Mouse (Mus musculus) lung, embryonic 15.5 days (tissue): ENCODE data around the gene Gpr137. TPM values are rescaled to one million over a fixed set of nuclear protein-coding genes. Genes with fewer than 3 reads are reported as not detected.

Experiments
- ATAC-seq: fragments of 200-750 bp; cut with Nextera tagmentation; 2 replicates; pipeline ENCODE4 v1.8.0; 2017; ENCODE audit warnings: moderate number of reproducible peaks, borderline replicate concordance; ENCODE audit not compliant: low FRiP score, low TSS enrichment; ENCODE audit errors: extremely low read depth
- H3K27ac ChIP-seq: fragments of 300-500 bp; sonication (generic); 2 replicates; pipeline ENCODE4 v1.5.1; 2015; ENCODE audit warnings: moderate library complexity, mild to moderate bottlenecking, inconsistent platforms
- H3K27me3 ChIP-seq: fragments of 300-500 bp; sonication (generic); 2 replicates; pipeline ENCODE4 v1.6.1; 2015; ENCODE audit warnings: inconsistent platforms
- H3K36me3 ChIP-seq: fragments of 300-500 bp; sonication (generic); 2 replicates; pipeline ENCODE4 v1.6.1; 2015; ENCODE audit warnings: inconsistent platforms
- H3K4me1 ChIP-seq: fragments of 300-500 bp; sonication (generic); 2 replicates; pipeline ENCODE4 v1.6.1; 2015; ENCODE audit warnings: inconsistent platforms
- H3K4me2 ChIP-seq: fragments of 300-500 bp; sonication (generic); 2 replicates; pipeline ENCODE4 v1.6.1; 2015; ENCODE audit warnings: inconsistent platforms, mild to moderate bottlenecking, moderate library complexity
- H3K4me3 ChIP-seq: fragments of 300-500 bp; sonication (generic); 2 replicates; pipeline ENCODE4 v1.5.1; 2015; ENCODE audit warnings: mild to moderate bottlenecking, inconsistent platforms
- H3K9ac ChIP-seq: fragments of 300-500 bp; sonication (generic); 2 replicates; pipeline ENCODE4 v1.6.1; 2015; ENCODE audit warnings: inconsistent platforms
- H3K9me3 ChIP-seq: fragments of 300-500 bp; sonication (generic); 2 replicates; pipeline ENCODE4 v1.6.1; 2016; ENCODE audit warnings: inconsistent platforms
- WGBS: fragments of 180-500 bp; shearing (Covaris S2); methylation state at CpG from one replicate; pipeline ENCODE4 v1.1.7; 2015; 5-methylcytosine and 5-hydroxymethylcytosine counted together
- polyA plus RNA-seq: library from polyadenylated mRNA; unstranded; fragments of >200 nt; fragmentation: Nextera tagmentation; extraction: Ambion mirVana; gene quantifications from 2 replicates; pipeline ENCODE4 v1.2.1, GENCODE M21; 2015

The Gpr137 gene
- polyA plus RNA-seq, 1 experiment from 2014 or later, result 28.1 TPM

- peak overlapping the region; percentile 77 for H3K4me2 ChIP-seq
- H3K4me3 ChIP-seq, result peak overlapping the region; percentile 71
- peak overlapping the region; percentile 39; the same call in 1 of the 2 replicates for H3K27ac ChIP-seq
- no peak overlapping the region for H3K9ac ChIP-seq
- peaks cover 11% of the 10 kb centered on the region for H3K36me3 ChIP-seq
- no peak for ATAC-seq
- no peaks in the 10 kb centered on the region for H3K9me3 ChIP-seq
- H3K4me1 ChIP-seq, result peaks cover 33% of the 10 kb centered on the region
- no peaks in the 10 kb centered on the region for H3K27me3 ChIP-seq
- 34% methylated on average over 11 of the region's 11 CpGs for WGBS
Measured at GRCm38 (mm10) chr19:6970460-6971085, 28.3 kb upstream of the Gpr137 start.

GRCm38 (mm10) chr19:6969665-6970381 lies 27.5 kb upstream of the Gpr137 start:
- H3K27ac ChIP-seq, result peak overlapping the region; percentile 63
- WGBS, result 1% methylated on average over 54 of the region's 55 CpGs
- H3K9ac ChIP-seq, result peak overlapping the region; percentile 81
- no peaks in the 10 kb centered on the region for H3K27me3 ChIP-seq
- peak overlapping the region; percentile 77 for H3K4me2 ChIP-seq
- H3K9me3 ChIP-seq, result no peaks in the 10 kb centered on the region
- H3K36me3 ChIP-seq, result peaks cover 19% of the 10 kb centered on the region
- peak; percentile 65 for ATAC-seq
- H3K4me3 ChIP-seq, result peak overlapping the region; percentile 71
- H3K4me1 ChIP-seq, result peaks cover 33% of the 10 kb centered on the region

- WGBS, result under 1% methylated on average over 20 of the region's 20 CpGs
- H3K4me3 ChIP-seq, result peak overlapping the region; percentile 71
- peak overlapping the region; percentile 77 for H3K4me2 ChIP-seq
- H3K36me3 ChIP-seq, result peaks cover 24% of the 10 kb centered on the region
- H3K9ac ChIP-seq, result peak overlapping the region; percentile 81
- H3K9me3 ChIP-seq, result no peaks in the 10 kb centered on the region
- peak overlapping the region; percentile 63 for H3K27ac ChIP-seq
- no peak for ATAC-seq
- peaks cover 33% of the 10 kb centered on the region for H3K4me1 ChIP-seq
- H3K27me3 ChIP-seq, result no peaks in the 10 kb centered on the region
Measured at GRCm38 (mm10) chr19:6969291-6969664, 27.0 kb upstream of the Gpr137 start.

- no peaks in the 10 kb centered on the region for H3K9me3 ChIP-seq
- WGBS, result 5% methylated on average over 15 of the region's 15 CpGs
- H3K36me3 ChIP-seq, result peaks cover 28% of the 10 kb centered on the region
- no peak for ATAC-seq
- H3K9ac ChIP-seq, result peak overlapping the region; percentile 81
- H3K27ac ChIP-seq, result peak overlapping the region; percentile 63; the same call in 1 of the 2 replicates
- H3K27me3 ChIP-seq, result no peaks in the 10 kb centered on the region
- H3K4me3 ChIP-seq, result peak overlapping the region; percentile 71
- H3K4me2 ChIP-seq, result peak overlapping the region; percentile 77
- peaks cover 28% of the 10 kb centered on the region for H3K4me1 ChIP-seq
Measured at GRCm38 (mm10) chr19:6968491-6969271, 26.4 kb upstream of the Gpr137 start.

- Histone ChIP-seq H3K27ac (no peak overlapping the region), H3K4me1 (peaks cover 23% of the 10 kb centered on the region), H3K4me3 (no peak overlapping the region), H3K27me3 (no peaks in the 10 kb centered on the region), H3K9ac (no peak overlapping the region), H3K4me2 (no peak overlapping the region), H3K36me3 (peaks cover 65% of the 10 kb centered on the region), H3K9me3 (no peaks in the 10 kb centered on the region)
- no peak for ATAC-seq
- WGBS, result 88% methylated on average over 10 of the region's 10 CpGs
Measured at GRCm38 (mm10) chr19:6956461-6956860, 14.2 kb upstream of the Gpr137 start.

- no peak for ATAC-seq
- Histone ChIP-seq H3K27ac (no peak overlapping the region), H3K9ac (no peak overlapping the region), H3K4me3 (no peak overlapping the region), H3K36me3 (peaks cover 61% of the 10 kb centered on the region), H3K4me2 (no peak overlapping the region), H3K4me1 (peaks cover 23% of the 10 kb centered on the region), H3K27me3 (no peaks in the 10 kb centered on the region), H3K9me3 (no peaks in the 10 kb centered on the region)
- 77% methylated on average over 7 of the region's 7 CpGs for WGBS
Measured at GRCm38 (mm10) chr19:6955424-6955823, 13.1 kb upstream of the Gpr137 start.

GRCm38 (mm10) chr19:6954046-6954445 lies 11.8 kb upstream of the Gpr137 start:
- ATAC-seq, result no peak
- Histone ChIP-seq H3K4me2 (no peak overlapping the region), H3K9me3 (no peaks in the 10 kb centered on the region), H3K4me1 (peaks cover 30% of the 10 kb centered on the region), H3K36me3 (peaks cover 48% of the 10 kb centered on the region), H3K27me3 (no peaks in the 10 kb centered on the region), H3K4me3 (no peak overlapping the region), H3K9ac (no peak overlapping the region), H3K27ac (no peak overlapping the region)
- WGBS, result 49% methylated on average over 9 of the region's 9 CpGs

GRCm38 (mm10) chr19:6952712-6953037 lies 10.4 kb upstream of the Gpr137 start:
- Histone ChIP-seq H3K9me3 (no peaks in the 10 kb centered on the region), H3K27me3 (no peaks in the 10 kb centered on the region), H3K4me3 (peak overlapping the region; percentile 65), H3K27ac (peak overlapping the region; percentile 98), H3K36me3 (peaks cover 35% of the 10 kb centered on the region), H3K4me2 (peak overlapping the region; percentile 79), H3K9ac (peak overlapping the region; percentile 68; the same call in 1 of the 2 replicates), H3K4me1 (peaks cover 30% of the 10 kb centered on the region)
- 2% methylated on average over 3 of the region's 3 CpGs for WGBS
- ATAC-seq, result 0 out of 2 replicates have a peak, but pooled peaks have one; percentile 2

- Histone ChIP-seq H3K4me1 (peaks cover 30% of the 10 kb centered on the region), H3K36me3 (peaks cover 30% of the 10 kb centered on the region), H3K27ac (peak overlapping the region; percentile 98), H3K9me3 (no peaks in the 10 kb centered on the region), H3K4me2 (peak overlapping the region; percentile 79), H3K9ac (peak overlapping the region; percentile 68), H3K27me3 (no peaks in the 10 kb centered on the region), H3K4me3 (peak overlapping the region; percentile 65)
- ATAC-seq, result peak; percentile 64
- 2% methylated on average over 31 of the region's 31 CpGs for WGBS
Measured at GRCm38 (mm10) chr19:6951994-6952711, 9.9 kb upstream of the Gpr137 start.

GRCm38 (mm10) chr19:6951381-6951968 lies 9.2 kb upstream of the Gpr137 start:
- H3K4me1 ChIP-seq, result peaks cover 30% of the 10 kb centered on the region
- peak overlapping the region; percentile 65 for H3K4me3 ChIP-seq
- WGBS, result 0% methylated on average over 35 of the region's 35 CpGs
- no peaks in the 10 kb centered on the region for H3K27me3 ChIP-seq
- H3K4me2 ChIP-seq, result peak overlapping the region; percentile 79
- H3K27ac ChIP-seq, result peak overlapping the region; percentile 98
- peaks cover 26% of the 10 kb centered on the region for H3K36me3 ChIP-seq
- H3K9ac ChIP-seq, result peak overlapping the region; percentile 68
- ATAC-seq, result peak; percentile 76
- H3K9me3 ChIP-seq, result no peaks in the 10 kb centered on the region

- peak; percentile 31; the same call in 1 of the 2 replicates for ATAC-seq
- Histone ChIP-seq H3K27me3 (no peaks in the 10 kb centered on the region), H3K9ac (peak overlapping the region; percentile 68), H3K27ac (peak overlapping the region; percentile 98), H3K4me3 (peak overlapping the region; percentile 65), H3K4me1 (peaks cover 30% of the 10 kb centered on the region), H3K36me3 (peaks cover 22% of the 10 kb centered on the region), H3K4me2 (peak overlapping the region; percentile 79), H3K9me3 (no peaks in the 10 kb centered on the region)
- under 1% methylated on average over 28 of the region's 28 CpGs for WGBS
Measured at GRCm38 (mm10) chr19:6950613-6951153, 8.4 kb upstream of the Gpr137 start.
